Mouse (Mus musculus) left cerebral cortex, adult 2 months (tissue): ENCODE results near the gene Kin. TPM values are rescaled to one million over a fixed set of nuclear protein-coding genes. Genes with fewer than 3 reads are reported as not detected.

Experiments used
- DNase-seq, 2 experiments: peaks; one replicate each; pipeline ENCODE4 v3.0.0; 2021 to 2022; ENCODE audit warnings: low spot score in 2 of 2, mixed read lengths in 1 of 2; ENCODE audit errors: extremely low spot score in 1 of 2
- H3K27ac ChIP-seq: fragments of 200-600 bp; 2 replicates; pipeline ENCODE4 v1.8.1; 2022
- H3K4me3 ChIP-seq: fragments of 200-600 bp; 2 replicates; pipeline ENCODE4 v1.8.1; 2022
- CTCF ChIP-seq: fragments of 200-600 bp; IDR thresholded peaks from 2 replicates; pipeline ENCODE4 v1.8.1; 2022; ENCODE audit warnings: antibody characterized with exemption, mild to moderate bottlenecking, moderate library complexity
- intact Hi-C: fragments of 180-260 bp; cut with DNase I; formaldehyde crosslinking; loops from one replicate; pipeline ENCODE4 v1.15.1; 2025
- total RNA-seq, 2 experiments: library from RNA; stranded (reverse); gene quantifications; 2 replicates each; pipeline ENCODE4 v1.2.3; 2021

Kin gene
- total RNA-seq, 2 experiments from 2014 or later: 10.7 to 14.7 TPM

- TF ChIP-seq CTCF: no peak
- no peak overlapping the region for H3K27ac ChIP-seq
Measured at GRCm38 (mm10) chr2:10121826-10122225, 41.4 kb downstream of the Kin start.

DNA sequence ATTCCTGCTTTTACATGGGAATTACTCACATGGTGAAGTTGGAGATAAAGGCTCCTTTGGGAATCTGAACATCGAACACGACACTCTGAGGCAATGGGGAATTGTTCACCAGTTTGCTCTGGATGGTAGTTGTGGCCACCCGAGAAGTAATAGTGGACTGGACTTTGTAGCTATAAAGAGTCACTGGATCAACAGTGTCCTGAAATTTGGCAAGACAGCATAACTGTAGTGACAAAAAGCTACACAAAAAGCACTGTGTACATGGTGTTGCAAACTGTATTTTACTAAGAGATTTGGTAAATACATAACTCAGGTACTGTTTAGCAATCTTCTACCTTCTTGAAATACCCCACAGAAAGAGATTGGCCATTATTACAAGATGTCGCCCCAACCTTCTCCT is 45.7 kb downstream of the Kin start:
- TF ChIP-seq CTCF: no peak
- Histone ChIP-seq H3K4me3 (no peak overlapping the region), H3K27ac (no peak overlapping the region)
- DNase-seq: no peak
- intact Hi-C loops: no loop called here

More at GRCm38 (mm10) chr2:10121826-10122225, 41.4 kb downstream of the Kin start:
- no peak for DNase-seq
- intact Hi-C loops: no loop called here
- no peak overlapping the region for H3K4me3 ChIP-seq

DNA sequence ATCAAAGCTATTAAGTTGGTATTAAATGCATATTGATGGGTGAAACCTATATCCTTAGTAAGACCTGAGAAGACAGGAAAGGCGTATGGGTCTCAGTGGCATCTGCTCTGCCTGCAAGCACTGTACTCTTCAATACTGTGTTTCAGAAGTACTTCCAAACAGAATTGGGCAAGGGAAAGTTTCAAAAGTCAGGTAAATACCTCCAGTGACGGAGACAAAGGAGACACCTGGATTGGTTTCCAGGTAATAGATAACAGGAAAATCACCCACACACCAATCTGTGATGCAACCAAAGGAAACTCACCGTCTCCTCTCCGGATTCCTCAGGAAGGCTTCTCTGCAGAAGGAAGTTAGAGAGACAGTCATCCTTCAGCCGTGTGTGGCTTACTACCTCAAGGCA is 47.1 kb downstream of the Kin start:
- no peak overlapping the region for H3K27ac ChIP-seq
- DNase-seq: no peak
- no peak overlapping the region for H3K4me3 ChIP-seq
- intact Hi-C loops: no loop called here
- TF ChIP-seq CTCF: no peak

DNA sequence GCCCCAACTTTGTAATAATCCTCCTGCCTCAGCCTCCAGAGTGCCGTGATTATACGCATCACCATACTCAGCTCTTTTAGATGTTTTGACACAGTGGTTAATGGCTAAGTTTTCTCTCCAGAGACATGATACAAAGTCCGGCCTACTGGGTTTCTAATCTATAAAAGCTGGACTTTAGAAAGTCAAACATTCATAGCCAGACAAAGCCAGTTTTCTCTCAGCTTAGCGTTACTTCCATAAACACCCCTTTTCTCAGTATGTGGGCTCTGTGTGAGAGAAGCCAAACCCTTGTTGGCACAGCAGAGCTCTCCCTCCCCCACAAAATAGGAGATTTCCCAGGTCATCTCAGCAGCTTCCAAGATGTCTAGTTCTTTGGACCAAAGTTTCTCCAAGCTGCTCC is 48.2 kb downstream of the Kin start:
- intact Hi-C loops: no loop called here
- TF ChIP-seq CTCF: no peak
- H3K4me3 ChIP-seq: no peak overlapping the region
- no peak for DNase-seq
- no peak overlapping the region for H3K27ac ChIP-seq

- DNase-seq: peak in 1 of 2 experiments; percentile 42
- intact Hi-C loops: loop anchor here (1.0 kb wide), 1 partner anchor 135 kb away; no protein-coding TSS in a partner anchor
- no peak overlapping the region for H3K27ac ChIP-seq
Measured at GRCm38 (mm10) chr2:10130341-10130990, 50.1 kb downstream of the Kin start.

DNA sequence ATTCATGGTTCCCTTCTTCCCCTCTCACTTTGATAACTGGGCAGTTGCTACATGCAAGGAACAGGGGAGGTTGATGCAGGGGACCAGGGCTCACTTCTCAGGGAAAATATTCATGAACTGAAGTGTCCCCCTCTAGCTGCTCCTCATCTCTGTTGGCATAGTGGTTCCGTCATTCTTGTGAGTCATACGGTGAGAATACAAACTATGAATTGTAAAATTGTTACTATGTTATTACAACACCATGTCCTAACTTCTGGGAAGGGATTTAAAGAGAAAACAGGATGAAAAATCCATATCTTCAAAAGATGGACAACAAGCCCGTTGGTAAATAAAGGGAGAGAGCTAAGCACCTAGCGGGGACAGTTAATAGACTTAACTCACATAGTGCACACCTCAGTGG is 50.9 kb downstream of the Kin start, which contains the start of gene Itih2:
TSS of gene Itih2 (minus strand) at position 101 of the 400 bp plus-strand sequence.
- intact Hi-C loops: no loop called here
- Histone ChIP-seq H3K27ac (no peak within 1 kb of the TSS), H3K4me3 (no peak within 1 kb of the TSS)
- DNase-seq: no peak
- no peak for TF ChIP-seq CTCF

More at GRCm38 (mm10) chr2:10130341-10130990, 50.1 kb downstream of the Kin start:
- no peak overlapping the region for H3K4me3 ChIP-seq
- no peak for TF ChIP-seq CTCF

GRCm38 (mm10) chr2:10132128-10132527 is 51.7 kb downstream of the Kin start:
- intact Hi-C loops: no loop called here
- no peak for DNase-seq
- Histone ChIP-seq H3K4me3 (no peak overlapping the region), H3K27ac (no peak overlapping the region)
- no peak for TF ChIP-seq CTCF

DNA sequence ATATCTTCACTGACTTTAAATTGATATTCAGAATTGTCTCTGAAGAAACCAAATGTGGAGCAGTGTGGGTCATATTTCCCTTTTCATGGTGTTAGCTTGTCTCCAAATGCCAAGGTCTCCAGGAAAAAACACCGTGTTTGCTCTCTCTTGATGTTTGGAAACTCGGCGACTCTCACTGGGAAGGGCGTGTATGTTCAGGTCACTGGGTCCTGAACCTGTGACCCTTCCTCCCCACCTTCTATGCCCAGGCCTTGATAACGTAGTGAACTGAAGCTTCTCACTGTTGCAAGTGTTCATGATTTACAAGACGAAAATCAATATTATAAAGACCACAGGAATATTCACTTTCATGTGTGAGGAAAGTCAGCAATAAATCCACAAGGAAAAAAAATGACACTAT is 53.5 kb downstream of the Kin start:
- Histone ChIP-seq H3K4me3 (no peak overlapping the region), H3K27ac (no peak overlapping the region)
- no peak for TF ChIP-seq CTCF
- intact Hi-C loops: no loop called here
- no peak for DNase-seq

DNA sequence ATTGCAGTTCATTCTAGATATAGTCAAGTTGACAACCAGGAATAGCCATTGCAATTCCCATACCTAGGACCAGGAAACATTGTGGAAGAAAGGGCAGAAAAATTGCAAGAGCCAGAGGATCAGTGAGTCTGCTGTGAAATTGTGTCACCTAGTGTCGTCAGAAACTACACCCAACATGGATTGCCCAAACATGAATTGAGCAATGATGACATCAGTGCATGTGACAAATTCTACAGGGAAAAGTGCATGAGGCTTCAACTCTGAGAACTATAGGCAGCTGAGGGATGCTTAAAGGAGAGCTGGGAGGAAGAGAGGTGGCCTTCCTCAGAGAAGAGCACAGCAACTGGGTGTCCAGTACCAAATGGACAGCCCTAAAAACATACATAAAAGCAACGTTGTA is 56.9 kb downstream of the Kin start:
- DNase-seq: no peak
- intact Hi-C loops: no loop called here
- Histone ChIP-seq H3K4me3 (no peak overlapping the region), H3K27ac (no peak overlapping the region)
- no peak for TF ChIP-seq CTCF

DNA sequence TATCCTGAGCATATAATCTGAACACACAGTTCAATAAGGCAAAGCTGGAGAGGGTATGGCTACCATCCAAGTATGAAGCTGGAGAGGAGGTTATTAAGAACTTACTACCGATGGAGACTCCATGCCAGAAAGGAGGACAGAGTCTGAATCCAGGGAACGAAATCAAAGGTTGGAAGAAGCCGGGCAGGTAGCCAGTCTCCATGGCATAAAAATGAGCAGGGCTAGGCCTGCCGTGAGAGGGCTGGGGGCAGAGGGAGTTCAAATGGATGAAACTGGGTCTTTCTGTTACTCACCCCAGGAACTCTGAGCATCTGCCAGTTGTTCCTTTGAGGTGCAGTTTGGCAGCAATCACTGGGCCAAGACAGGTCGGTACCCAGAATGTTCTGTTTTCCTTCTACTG is 60.1 kb downstream of the Kin start:
- TF ChIP-seq CTCF: no peak
- Histone ChIP-seq H3K4me3 (no peak overlapping the region), H3K27ac (no peak overlapping the region)
- intact Hi-C loops: no loop called here
- no peak for DNase-seq

Other genes starting within 250 kb of the Kin start
- not detected for gene 4930412O13Rik, start 199.3 kb upstream of the Kin start, total RNA-seq
- gene 9230102O04Rik, start 191.1 kb upstream of the Kin start, total RNA-seq: not detected
- gene Gata3, start 190.6 kb upstream of the Kin start, total RNA-seq: not detected
- gene Taf3, start 32.0 kb upstream of the Kin start, total RNA-seq: 10 to 100 TPM; 14.8 to 15.7 TPM
- gene Atp5c1, start 83 bp upstream of the Kin start, total RNA-seq: 100 to 1,000 TPM; 229 to 242 TPM
- 1 to 10 TPM; 1.6 to 3.4 TPM for gene Itih2, start 50.8 kb downstream of the Kin start, total RNA-seq
- gene Itih5, start 73.0 kb downstream of the Kin start, total RNA-seq: 10 to 100 TPM; 11.6 to 13.0 TPM